Mouse (Mus musculus) left cerebral cortex, postnatal 36 days (tissue): ENCODE measurements around the gene Rasal3. TPM values are rescaled to one million over a fixed set of nuclear protein-coding genes. Genes with fewer than 3 reads are reported as not detected.

Source experiments
- DNase-seq, 2 experiments: peaks; one replicate each; pipeline ENCODE4 v3.0.0; 2021 to 2022; ENCODE audit warnings: low spot score in 2 of 2, mixed read lengths in 1 of 2
- intact Hi-C: fragments of 180-260 bp; cut with DNase I; formaldehyde crosslinking; loops from one replicate; pipeline ENCODE4 v1.15.1; 2025
- total RNA-seq, 2 experiments: library from RNA; stranded (reverse); gene quantifications; 2 replicates each; pipeline ENCODE4 v1.2.3; 2021

Gene Rasal3
- total RNA-seq, 2 experiments from 2014 or later, result 2.6 to 3.4 TPM

- no peak for DNase-seq
- intact Hi-C loops, result no loop called here
These were observed 9.4 kb downstream of the Rasal3 start for GRCm38 (mm10) chr17:32393944-32394343.

GRCm38 (mm10) chr17:32389101-32389659, 14.2 kb downstream of the Rasal3 start, which contains the start of gene Wiz:
TSS of gene Wiz (minus strand) at chr17:32389439.
- intact Hi-C loops, result loop anchor here (2.0 to 5.0 kb wide), 2 partner anchors 68 to 103 kb away; partner anchors contain the start of gene Akap8

GRCm38 (mm10) chr17:32388370-32389100, 14.8 kb downstream of the Rasal3 start:
- peak; percentile 24 to 38 for DNase-seq
- intact Hi-C loops, result loop anchor here (2.0 to 5.0 kb wide), 2 partner anchors 68 to 104 kb away; partner anchors contain the start of gene Akap8

More at GRCm38 (mm10) chr17:32389101-32389659, 14.2 kb downstream of the Rasal3 start, which contains the start of gene Wiz:
- DNase-seq, result peak; percentile 91 to 92

GRCm38 (mm10) chr17:32387986-32388369, 15.4 kb downstream of the Rasal3 start:
- no peak for DNase-seq
- intact Hi-C loops, result loop anchor here (2.0 to 5.0 kb wide), 2 partner anchors 67 to 104 kb away; partner anchors contain the start of gene Akap8

GRCm38 (mm10) chr17:32386659-32387432, 16.5 kb downstream of the Rasal3 start:
- peak in 1 of 2 experiments; percentile 43 for DNase-seq
- intact Hi-C loops, result loop anchor here (5.0 kb wide), 1 partner anchor 105 kb away; no protein-coding TSS in a partner anchor

- DNase-seq, result no peak
- intact Hi-C loops, result loop anchor here (2.0 kb wide), 1 partner anchor 21 kb away; no protein-coding TSS in a partner anchor
These were observed 19.7 kb downstream of the Rasal3 start for GRCm38 (mm10) chr17:32383661-32384060.

- no peak for DNase-seq
- intact Hi-C loops, result loop anchor here (2.0 kb wide), 1 partner anchor 20 kb away; no protein-coding TSS in a partner anchor
These were observed 20.8 kb downstream of the Rasal3 start for GRCm38 (mm10) chr17:32382576-32382975.

GRCm38 (mm10) chr17:32378786-32379185, 24.6 kb downstream of the Rasal3 start:
- intact Hi-C loops, result no loop called here
- DNase-seq, result no peak

- intact Hi-C loops, result no loop called here
- no peak for DNase-seq
These were observed 26.2 kb downstream of the Rasal3 start for GRCm38 (mm10) chr17:32377137-32377536.

GRCm38 (mm10) chr17:32376475-32376874, 26.9 kb downstream of the Rasal3 start:
- no peak for DNase-seq
- intact Hi-C loops, result no loop called here

- intact Hi-C loops, result no loop called here
- DNase-seq, result no peak
These were observed 34.3 kb downstream of the Rasal3 start for GRCm38 (mm10) chr17:32368991-32369578.

- DNase-seq, result no peak
- intact Hi-C loops, result no loop called here
These were observed 35.7 kb downstream of the Rasal3 start for GRCm38 (mm10) chr17:32367706-32368105.

- DNase-seq, result no peak
- intact Hi-C loops, result no loop called here
These were observed 38.1 kb downstream of the Rasal3 start for GRCm38 (mm10) chr17:32365296-32365695.

- intact Hi-C loops, result no loop called here
- DNase-seq, result no peak
These were observed 38.5 kb downstream of the Rasal3 start for GRCm38 (mm10) chr17:32364850-32365249.

GRCm38 (mm10) chr17:32364331-32364730, 39.1 kb downstream of the Rasal3 start:
- peak; percentile 86 to 91 for DNase-seq
- intact Hi-C loops, result no loop called here

GRCm38 (mm10) chr17:32363821-32364301, 39.5 kb downstream of the Rasal3 start:
- intact Hi-C loops, result loop anchor here (2.0 kb wide), 1 partner anchor 19 kb away; no protein-coding TSS in a partner anchor
- peak in 1 of 2 experiments; percentile 42 for DNase-seq

- intact Hi-C loops, result loop anchor here (2.0 kb wide), 1 partner anchor 20 kb away; no protein-coding TSS in a partner anchor
These were observed 40.7 kb downstream of the Rasal3 start for GRCm38 (mm10) chr17:32362686-32363085.

GRCm38 (mm10) chr17:32359928-32360327, 43.5 kb downstream of the Rasal3 start:
- no peak for DNase-seq

More at GRCm38 (mm10) chr17:32362686-32363085, 40.7 kb downstream of the Rasal3 start:
- DNase-seq, result no peak

GRCm38 (mm10) chr17:32358943-32359340, 44.4 kb downstream of the Rasal3 start:
- DNase-seq, result no peak
- intact Hi-C loops, result no loop called here

More at GRCm38 (mm10) chr17:32359928-32360327, 43.5 kb downstream of the Rasal3 start:
- intact Hi-C loops, result no loop called here
